Mouse (Mus musculus) mesoderm, embryonic 11.5 days (tissue): Measurements from ENCODE around the gene Ptprn2.

ENCODE experiments used
- DNase-seq: peaks from one replicate; pipeline ENCODE4 v3.0.0-alpha.2; 2012; ENCODE audit warnings: low read depth, low spot score

Ptprn2 gene

GRCm38 (mm10) chr12:117053223-117053850, 567.8 kb downstream of the Ptprn2 start:
- no peak for DNase-seq

GRCm38 (mm10) chr12:117053851-117054769, 568.6 kb downstream of the Ptprn2 start:
- DNase-seq, result peak; percentile 49

- DNase-seq, result no peak
Measured at GRCm38 (mm10) chr12:117054925-117055570, 569.5 kb downstream of the Ptprn2 start.

DNA sequence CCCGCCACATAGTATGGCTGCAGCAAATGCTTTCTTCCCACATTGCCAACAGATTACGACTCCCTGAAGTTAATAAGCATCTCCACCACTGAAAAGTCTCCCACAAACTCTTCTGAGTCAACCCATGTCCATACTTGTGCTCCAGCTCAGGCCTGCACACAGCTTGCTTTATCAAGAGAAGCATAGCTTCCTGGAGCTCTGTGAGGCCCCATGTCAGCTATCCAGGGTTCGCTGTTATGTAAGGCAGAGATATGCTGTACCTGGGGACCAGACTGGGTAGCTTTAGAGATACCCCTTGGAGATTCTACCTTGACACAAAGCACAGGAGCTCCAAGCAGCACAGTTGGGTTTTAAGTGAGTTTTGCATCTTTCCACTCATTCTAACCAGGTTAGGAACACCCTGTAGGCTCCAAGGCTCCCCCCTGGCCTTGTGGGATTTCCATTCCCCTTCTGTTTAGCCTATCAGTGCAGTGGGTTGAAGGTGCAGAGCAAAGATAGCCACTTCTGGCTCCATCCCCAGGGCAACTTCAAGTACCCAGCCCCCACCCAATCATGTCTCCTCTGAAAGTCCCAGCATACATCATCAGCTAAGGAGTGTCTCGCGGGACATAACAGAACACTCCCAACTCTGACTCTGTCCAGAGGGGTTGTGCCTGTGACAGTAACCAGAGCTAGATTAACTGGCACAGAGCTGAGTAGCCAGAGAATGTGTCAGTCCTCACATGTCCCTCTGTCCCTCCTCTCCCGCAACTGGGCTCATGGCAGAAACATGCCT, 572.9 kb downstream of the Ptprn2 start:
- DNase-seq, result no peak

GRCm38 (mm10) chr12:117058975-117059374, 573.5 kb downstream of the Ptprn2 start:
- DNase-seq, result no peak

GRCm38 (mm10) chr12:117077664-117078063, 592.1 kb downstream of the Ptprn2 start:
- no peak for DNase-seq

DNA sequence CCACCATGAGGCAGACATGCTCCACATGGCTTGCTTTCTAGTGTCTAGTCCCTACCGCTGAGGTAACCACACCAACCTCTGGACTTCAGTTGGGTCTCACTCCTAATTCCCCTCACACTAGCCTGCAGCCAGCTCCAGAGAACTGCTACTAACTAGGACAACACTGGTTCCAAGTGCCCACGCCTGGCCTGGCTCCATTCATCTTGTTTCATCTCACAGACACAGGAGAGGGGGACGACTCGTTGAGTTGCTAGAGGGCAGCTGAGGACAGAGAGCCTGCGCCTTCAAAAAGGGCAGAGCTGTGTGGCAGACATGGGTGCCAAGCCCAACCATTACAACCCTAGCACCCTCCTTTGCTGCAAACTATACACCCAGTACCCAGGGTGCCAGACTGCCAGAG, 593.4 kb downstream of the Ptprn2 start:
- DNase-seq, result no peak

GRCm38 (mm10) chr12:117079724-117080123, 594.2 kb downstream of the Ptprn2 start:
- DNase-seq, result no peak

DNA sequence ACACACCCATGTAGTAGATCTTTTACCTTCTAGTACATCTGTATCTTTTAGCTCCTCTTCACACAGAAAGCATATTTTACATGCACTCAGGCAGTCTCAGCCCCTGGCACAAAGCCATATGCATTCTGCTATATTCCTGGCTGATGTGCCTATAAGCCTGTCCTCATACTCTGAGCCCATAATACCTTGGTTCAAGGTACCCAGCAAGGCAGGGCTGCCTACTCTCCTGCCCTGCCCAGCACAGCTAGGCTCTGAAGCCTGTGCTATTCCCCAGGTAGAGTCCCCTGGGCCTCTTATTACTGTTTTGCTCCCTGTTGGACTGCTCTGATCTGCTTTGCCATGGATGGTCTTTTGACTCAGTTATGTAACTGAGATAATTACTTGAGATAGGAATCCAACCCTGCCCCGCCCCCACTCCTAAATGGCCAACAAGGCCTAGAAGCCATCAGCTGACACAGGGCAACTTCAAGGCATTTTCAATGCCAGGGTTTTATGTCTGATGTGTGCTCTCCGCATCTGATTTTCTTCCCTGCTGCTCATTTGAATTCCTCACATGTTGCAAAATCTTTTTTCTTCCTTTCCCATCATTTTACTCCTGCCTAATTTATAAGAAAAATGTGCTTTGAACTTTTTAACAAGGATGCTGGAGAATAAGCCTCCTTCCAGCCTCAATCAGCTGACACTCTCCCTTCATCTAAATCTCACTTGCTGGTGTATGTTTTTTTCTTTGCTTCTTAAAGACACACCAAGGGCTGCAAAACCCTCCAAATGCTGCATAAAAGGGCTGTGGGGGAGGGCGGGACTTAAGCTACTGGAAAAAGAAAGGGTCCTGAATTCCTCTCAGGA, 598.6 kb downstream of the Ptprn2 start:
- DNase-seq, result no peak

DNA sequence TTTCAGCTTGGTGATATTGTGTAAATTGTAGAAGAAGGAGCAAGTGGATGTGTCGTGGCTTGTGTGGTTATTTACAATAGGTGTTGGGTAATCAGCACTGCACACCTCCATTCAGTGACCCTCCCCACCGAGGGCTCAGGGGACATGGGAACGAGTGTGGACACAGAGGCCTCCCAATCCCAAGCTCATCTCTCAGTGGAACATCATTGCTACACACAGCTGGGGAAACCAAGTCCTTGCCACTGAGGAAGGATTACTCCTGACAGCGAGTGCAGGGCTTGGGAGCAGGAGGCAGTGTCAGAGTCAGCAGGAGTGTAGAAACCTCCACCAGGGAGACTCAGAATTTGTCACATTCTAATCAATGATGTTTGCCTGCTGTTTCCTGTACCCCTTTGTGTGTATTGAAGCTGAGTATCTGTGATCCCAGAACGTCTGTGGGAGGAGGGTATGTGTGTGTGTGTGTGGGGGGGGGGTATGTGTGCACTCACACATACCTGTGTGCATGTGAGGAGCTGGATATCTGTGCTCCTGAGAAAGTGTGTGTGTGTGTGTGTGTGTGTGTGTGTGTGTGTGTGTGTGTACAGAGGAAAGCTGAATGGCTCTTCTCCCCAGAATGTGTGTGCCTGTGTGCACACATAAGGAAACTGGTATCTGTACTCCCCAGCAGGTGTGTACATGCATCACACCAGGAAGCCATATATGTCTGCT, 599.3 kb downstream of the Ptprn2 start:
- no peak for DNase-seq

DNA sequence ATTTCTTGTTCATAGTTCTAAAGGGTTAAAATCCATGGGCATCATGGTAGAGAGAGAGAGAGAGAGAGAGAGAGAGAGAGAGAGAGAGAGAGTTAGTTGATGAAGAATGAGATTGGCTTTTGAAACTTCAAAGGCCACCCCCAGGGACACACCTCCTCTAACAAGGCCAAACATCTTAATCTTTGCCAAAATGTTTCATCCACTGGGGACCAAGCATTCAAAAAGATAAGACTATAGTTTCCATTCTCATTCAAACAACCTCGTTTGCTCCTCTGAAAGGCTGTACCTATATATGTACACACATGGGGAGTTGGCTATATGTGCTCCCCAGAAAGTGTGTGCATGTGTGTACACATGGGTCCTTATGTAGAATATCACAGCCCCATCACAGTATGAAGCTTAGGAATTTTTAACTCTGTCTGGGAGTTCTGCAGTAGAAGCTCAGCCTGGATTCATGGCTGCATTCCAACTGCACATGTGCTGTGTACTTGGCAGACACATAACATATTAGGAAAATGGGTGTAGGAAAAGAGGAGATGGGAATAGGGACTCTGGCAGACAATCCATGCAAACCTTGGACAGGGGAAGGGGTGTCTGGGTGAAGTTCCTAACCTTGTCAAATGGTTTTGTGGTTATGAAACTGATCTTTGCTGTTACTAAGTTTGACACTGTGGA, 600.3 kb downstream of the Ptprn2 start:
- no peak for DNase-seq

DNA sequence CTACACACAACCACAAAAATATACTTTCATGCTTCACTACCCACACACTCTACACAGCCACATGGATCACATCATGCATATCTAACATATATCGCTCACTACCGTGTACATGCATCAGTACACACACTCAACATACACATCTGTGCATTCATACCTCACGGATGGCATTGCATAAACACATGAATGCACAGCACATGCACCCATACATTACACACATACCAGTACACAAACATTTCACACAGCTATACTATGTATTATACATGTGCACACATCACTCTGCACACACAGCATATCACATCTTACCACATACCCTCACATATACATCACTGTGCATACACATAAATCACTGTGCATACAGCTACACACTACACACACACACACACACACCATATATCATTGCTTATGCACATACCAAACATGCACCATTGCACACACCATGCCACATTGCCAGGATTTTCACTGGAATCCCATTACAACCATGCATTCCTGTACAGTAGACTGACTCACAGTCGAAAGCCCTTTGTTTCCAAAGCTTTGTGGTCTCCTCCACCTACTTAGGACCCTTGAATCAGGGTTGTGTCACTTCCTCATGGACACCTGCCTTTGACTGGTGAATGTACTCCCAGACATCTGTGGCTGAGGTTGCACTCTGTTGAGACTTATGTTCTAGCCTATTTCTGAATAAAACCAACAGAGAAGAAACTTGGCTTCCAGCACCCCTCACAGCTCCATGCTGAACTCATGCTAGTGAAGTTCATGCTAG, 607.0 kb downstream of the Ptprn2 start:
- no peak for DNase-seq

DNA sequence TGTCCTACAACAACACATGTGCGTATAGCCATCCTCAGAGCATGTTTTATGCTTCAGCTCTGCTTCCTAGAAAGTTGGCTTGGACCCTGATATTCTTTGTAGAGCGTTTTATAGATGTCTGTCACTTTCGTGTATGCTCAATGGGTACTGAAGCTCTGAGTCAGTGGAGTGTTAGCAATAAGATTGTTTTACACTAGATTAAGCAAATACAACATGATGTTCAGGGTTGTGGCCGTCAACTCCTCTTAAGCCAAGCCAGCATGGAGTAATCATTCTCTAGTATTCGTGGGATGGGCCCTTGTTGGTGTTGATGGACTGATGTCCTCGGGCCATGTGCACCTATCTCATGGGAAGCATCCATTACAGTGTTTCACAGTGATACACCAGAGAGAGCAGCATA, 610.4 kb downstream of the Ptprn2 start:
- DNase-seq, result no peak

GRCm38 (mm10) chr12:117098295-117098694, 612.8 kb downstream of the Ptprn2 start:
- DNase-seq, result no peak

DNA sequence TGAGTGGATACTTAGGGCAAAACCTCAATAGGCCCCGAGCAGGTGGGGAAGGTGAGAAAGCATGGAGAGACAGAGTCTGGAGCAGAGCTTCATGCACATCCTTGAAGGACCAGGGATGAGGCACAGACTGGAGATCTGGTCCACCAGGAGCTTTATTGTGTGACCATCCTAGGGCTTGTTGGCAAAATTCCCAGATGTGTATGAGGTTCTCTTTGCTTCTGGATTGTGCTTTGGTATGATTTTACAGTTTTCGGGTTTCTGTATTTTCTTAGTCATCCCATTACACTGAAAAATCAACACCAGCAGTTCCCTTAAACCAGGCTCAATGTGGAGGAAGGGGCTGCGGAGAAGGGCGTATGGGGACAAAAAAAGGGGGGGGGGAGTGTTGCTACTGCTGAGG, 621.2 kb downstream of the Ptprn2 start:
- no peak for DNase-seq

GRCm38 (mm10) chr12:117107143-117107616, 621.7 kb downstream of the Ptprn2 start:
- peak; percentile 86 for DNase-seq

DNA sequence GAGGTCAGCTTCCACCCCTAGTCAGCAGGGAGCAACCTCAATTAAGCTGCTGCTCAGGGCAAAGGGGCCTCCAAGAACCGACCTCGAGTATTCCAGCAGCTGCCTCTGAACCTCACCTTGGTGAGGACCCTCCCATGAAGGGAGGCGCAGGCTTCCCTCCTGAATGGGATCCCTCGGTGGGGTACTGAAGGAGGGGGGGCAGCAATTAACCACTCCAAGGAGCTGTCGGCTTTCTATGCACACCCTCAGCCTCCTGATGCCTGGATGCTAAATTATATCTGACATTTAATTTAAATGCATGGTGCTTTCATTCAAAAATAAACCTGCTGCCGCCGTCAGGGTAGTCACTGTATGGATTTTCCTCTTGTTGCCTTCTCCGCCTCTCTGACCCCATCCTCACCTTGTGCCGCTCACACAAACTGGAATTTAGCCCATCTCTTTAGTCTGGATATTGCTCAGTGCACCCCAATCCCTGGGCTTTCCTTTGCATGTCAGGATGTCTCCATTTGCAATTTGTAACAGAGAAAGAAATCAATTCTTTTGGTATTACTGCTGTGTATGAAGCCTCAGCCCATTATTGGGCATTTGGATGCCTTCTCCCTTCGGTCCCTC, 629.8 kb downstream of the Ptprn2 start:
- DNase-seq, result no peak

DNA sequence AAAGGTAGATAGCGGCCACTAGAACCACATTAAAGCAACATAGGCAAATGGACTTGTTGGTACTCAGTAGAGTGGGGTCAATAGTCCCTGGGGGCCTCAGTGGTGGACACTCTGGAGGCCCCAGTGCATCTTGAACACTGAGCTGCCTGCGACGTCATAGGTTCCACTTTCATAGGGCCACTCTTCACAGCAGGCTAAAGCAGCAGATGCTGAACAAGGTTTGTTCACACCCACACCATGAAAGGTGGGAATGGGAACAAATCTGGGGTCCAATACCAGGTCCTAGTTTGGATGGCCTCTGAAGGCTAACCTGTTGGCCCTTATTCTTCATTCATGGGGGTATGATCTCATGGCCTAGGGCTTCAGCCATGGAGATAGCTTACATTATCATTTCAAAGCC, 641.6 kb downstream of the Ptprn2 start:
- DNase-seq, result no peak
